Mouse (Mus musculus): ENCODE results near the gene 0610030E20Rik.

0610030E20Rik gene

DNA sequence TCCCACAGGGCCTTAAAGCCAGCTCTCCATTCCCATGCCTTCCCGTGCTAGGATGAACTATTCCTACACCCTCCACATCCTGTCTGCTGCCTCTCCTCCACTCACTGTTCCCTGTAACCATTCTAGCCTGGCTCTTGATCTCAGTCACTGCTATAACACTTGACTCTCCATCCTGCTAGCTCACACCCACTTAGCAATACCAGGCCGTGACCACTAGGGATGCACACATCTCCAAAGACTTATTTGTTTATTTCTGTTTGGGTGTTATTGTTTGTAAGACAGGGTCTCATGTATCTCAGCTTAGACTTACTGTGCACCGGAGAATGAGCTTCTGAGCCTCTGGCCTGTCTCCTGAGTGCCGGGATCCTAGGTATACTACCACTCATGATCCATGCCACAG is 22.4 kb downstream of the 0610030E20Rik start:
- CTCF ChIA-PET: no interaction called here

- CTCF ChIA-PET: no interaction called here
These were observed 23.0 kb downstream of the 0610030E20Rik start for GRCm38 (mm10) chr6:72370091-72370490.

- CTCF ChIA-PET: no interaction called here
These were observed 24.0 kb downstream of the 0610030E20Rik start for GRCm38 (mm10) chr6:72371147-72371546.

DNA sequence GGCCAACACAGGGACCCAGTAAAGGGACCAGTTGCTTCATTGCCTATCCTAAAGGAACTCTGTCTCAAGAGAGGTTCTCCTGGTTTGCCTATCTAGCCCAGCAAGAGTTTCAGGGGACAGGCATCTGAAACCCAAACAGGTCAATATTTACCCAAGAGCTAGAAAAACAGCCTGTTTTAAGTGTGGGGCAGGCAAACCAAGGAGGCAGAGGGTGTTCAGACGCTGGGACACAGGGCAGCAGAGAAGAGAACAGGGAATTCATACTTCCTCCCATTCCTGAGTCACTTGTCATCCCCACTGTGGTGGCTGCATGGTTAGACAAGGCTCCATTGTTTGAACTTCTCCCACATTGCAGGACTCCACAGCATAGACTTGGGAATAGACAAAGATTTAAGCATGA is 24.5 kb downstream of the 0610030E20Rik start:
- CTCF ChIA-PET: no interaction called here

GRCm38 (mm10) chr6:72373184-72373583 is 26.1 kb downstream of the 0610030E20Rik start:
- CTCF ChIA-PET: no interaction called here

DNA sequence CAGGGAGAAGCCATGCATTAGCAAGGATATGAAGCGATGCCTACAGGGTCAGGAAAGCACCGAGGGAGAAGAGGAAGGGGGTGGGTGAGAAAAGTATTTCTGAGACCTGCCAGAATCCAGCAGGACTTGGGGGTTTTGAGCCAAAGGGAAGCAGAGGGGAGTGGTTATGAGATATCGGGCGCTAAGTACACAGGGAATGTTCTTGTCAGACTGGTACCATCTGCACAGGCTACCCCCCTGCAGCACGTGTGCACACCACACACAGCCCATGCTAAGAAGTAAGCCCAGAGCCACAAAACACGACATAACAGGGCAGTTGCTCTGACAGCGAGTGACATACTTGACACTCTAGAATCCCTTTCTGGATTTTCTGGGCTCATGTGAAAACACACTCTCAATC is 27.1 kb downstream of the 0610030E20Rik start:
- CTCF ChIA-PET: no interaction called here

- CTCF ChIA-PET: interaction anchor here (0.6 kb wide), 3 partner anchors 10 to 742 kb away, joined by 3 to 5 read pairs (median 3); partner anchors contain the start of gene Kdm3a
These were observed 27.9 kb downstream of the 0610030E20Rik start for GRCm38 (mm10) chr6:72374820-72375563.

GRCm38 (mm10) chr6:72378510-72379234 is 31.6 kb downstream of the 0610030E20Rik start:
- CTCF ChIA-PET: interaction anchor here (1.3 kb wide), 1 partner anchor 14 kb away, joined by 3 read pairs; no protein-coding TSS in a partner anchor

DNA sequence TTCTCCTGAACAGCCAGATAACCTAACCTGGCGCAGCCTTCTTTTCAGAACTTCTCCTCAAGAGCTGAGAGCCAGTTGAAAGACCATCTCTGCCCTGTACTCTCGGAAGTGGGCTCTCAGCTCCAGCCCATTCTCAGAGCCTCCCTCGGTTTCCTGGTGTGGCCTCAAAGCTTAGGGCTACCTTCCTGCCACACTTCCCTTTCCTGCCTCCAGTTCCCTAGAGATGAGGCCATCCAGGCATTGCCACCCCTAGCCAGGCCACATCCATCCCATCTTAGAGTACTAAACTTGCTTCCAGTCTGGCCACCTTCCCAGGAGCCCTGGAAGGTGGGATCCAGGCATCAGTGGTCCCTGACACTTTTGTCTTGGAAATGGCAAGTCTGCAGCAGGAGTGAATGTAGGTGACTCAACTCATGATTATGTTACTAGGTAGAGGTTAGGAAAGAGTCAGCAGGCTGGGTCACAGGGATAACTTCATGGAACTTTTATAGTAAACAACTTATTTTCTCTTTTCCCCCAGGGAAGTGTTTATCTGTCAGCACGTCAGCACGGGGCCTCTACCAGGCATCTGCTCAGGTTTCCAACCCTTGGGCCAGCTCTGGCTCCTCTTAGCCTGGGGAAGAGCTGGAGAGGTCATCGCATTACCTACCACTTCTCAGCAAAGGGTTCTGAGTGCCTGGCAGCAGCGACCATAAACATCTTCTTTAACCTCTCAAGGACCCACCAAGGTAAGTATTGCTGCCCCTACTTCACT is 32.4 kb downstream of the 0610030E20Rik start:
- CTCF ChIA-PET: interaction anchor here (0.6 to 1.3 kb wide), 2 partner anchors 12 to 15 kb away, joined by 3 to 4 read pairs; no protein-coding TSS in a partner anchor

- CTCF ChIA-PET: interaction anchor here (0.6 to 1.6 kb wide), 5 partner anchors 9 to 23 kb away, joined by 3 to 5 read pairs (median 5); partner anchors contain the start of gene Vamp8
These were observed 33.1 kb downstream of the 0610030E20Rik start, which contains the start of gene Vamp5 for GRCm38 (mm10) chr6:72380131-72380770. Gene Vamp5 (minus strand): TSS chr6:72380468.

DNA sequence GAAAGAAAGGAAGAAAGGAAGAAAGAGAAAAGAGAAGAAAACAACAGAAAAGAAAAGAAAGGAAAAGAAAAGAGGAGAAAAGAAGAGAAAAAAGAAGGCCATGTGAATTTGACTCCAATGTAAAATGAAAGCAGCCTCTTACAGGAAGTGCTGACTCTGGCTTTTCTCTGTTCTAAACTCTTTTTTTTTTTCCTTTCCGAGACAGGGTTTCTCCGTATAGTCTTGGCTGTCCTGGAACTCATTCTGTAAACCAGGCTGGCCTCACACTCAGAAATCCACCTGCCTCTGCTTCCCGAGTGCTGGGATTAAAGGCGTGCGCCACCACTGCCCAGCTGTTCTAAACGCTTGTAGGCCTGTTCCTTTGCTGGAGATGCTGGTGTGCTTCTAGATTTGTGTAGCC is 35.4 kb downstream of the 0610030E20Rik start:
- CTCF ChIA-PET: interaction anchor here (0.7 kb wide), 1 partner anchor 276 kb away, joined by 4 read pairs; no protein-coding TSS in a partner anchor

DNA sequence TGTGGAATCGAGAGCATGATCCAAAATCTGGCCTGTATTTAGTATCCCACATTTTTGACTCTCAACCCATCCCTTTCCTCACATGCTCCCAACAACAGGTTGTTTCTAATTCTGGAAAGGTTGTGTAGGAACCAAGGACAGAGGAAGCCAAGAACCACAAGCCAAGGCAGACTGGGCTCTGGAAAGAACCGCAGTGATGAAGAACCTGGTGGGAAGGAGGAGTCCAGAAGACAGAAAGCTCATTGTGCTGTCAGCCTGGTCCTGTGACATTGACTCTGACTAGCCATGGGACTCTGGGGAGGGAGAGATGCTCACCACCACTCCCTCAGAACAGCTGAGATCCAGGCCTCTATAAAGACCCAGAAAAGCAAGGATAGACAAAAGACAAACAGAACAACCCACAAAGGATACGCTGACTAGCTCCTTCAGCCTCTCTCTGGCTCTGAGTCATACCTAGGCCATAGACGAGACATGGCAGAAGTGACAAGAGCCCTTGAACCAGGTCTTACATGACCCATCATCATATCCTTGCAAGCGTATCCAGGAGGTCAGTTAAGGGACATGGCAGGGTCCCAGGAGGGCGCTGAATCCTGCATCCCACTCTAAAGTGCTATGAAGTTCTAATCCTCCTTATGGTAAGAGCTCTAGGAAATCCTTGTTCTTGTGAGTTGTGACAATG is 36.2 kb downstream of the 0610030E20Rik start:
- CTCF ChIA-PET: interaction anchor here (0.6 kb wide), 1 partner anchor 817 kb away, joined by 3 read pairs; no protein-coding TSS in a partner anchor

- CTCF ChIA-PET: no interaction called here
These were observed 36.8 kb downstream of the 0610030E20Rik start for GRCm38 (mm10) chr6:72383952-72384351.

DNA sequence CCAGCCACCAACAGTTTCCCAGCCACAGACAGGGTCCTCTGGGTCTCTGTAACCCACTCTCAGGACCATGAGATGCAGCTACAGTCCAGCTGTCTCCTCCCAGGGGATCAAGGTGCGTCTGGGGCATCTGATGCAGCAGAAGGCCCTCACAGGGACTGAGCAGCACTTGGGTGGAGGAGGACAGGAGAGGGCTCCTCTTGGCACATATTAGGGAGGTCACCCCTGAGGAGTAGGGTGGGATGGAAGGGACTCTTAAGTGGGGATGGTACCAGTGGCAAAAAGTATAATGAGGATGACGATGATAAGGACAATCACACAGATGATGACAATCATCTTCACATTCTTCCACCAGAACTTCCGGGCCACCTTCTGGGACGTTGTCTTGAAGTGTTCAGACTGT is 38.1 kb downstream of the 0610030E20Rik start:
- CTCF ChIA-PET: no interaction called here

DNA sequence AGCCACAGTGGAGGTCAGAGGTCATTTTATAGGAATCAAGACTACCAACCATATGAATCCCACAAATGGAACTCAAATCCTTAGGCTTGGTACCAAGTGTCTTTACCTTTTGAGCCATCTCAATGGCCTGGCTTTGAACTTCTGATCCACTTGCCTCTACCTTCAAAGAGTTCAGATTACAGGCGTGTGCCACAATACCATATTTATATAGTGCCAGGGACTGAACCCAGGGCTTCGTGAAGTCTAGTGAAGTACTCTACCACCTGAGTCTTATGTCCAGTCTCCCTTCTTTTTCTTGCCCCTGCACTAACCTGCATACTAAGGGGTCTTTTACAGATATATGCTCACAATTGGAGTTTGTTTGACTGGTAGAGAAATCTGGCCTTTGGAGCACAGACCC is 39.4 kb downstream of the 0610030E20Rik start:
- CTCF ChIA-PET: no interaction called here

- CTCF ChIA-PET: no interaction called here
These were observed 40.7 kb downstream of the 0610030E20Rik start for GRCm38 (mm10) chr6:72387816-72388215.

DNA sequence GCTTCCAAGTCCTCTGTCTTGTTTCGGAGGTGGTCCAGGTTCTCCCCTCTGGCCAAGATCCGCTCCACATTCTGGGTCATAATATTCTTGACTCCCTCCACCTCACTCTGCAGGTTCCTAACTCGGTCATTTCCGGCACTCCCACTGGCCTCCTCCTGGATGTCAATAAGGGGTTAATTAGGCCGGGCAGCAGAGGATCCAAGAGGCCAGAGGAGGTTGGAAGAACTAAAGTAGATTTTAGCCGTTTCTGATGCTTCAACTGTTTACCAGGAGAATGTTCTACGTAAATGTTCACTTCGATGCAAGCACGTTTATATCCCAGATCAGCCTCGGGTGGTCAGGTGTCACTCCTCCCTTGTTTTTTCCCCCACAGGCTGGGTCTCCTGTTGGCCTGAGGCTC is 41.1 kb downstream of the 0610030E20Rik start:
- CTCF ChIA-PET: no interaction called here

DNA sequence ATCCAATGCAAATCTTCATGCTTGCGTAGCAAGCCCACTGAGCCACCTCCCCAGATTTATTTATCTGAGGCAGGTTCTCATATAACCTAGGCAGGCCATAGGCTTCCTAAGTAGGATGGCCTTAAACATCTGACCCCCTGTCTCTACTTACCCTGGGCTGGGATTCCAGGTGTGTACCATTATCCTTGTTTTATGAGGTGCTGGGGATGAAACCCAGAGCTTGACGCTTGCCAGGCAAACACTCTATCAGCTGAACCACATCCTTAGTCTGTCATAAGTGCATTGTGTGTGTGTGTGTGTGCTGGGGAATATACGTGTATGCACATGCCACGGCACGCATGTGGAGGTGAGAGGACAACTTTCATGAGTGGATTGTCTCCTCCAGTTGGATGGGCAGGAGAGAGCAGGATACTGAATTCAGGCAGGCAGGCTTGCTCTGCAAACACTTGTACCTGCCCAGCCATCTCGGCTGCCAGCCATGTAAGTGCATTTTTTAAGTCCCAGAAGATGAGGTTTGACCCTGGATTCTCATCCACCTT is 41.7 kb downstream of the 0610030E20Rik start:
- CTCF ChIA-PET: interaction anchor here (2.0 kb wide), 1 partner anchor 8 kb away, joined by 5 read pairs; the partner anchor contains the start of gene Vamp5

DNA sequence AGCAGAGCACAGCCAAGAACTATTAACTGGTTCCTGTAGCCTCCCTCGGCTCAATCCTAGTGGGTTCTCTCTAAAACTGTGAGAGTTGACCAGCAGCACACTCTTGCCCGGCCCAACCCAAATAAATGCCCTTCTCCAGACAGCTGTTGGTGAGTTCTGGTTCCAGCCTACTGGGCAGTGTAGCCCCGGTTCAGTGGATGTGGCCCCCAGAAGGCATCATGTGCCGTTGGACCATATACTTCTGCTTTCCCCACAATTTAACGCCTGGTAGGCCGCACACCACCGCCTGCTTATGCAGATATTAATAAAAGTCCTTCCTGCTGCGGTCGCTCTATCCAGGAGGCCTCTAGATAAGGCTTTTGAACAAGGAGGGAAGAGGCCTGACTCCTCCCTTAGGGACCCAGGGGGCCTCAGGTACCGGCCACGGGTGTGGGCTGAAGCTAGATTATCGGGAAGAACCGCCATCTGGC is 42.4 kb downstream of the 0610030E20Rik start:
- CTCF ChIA-PET: interaction anchor here (0.5 to 2.0 kb wide), 3 partner anchors 9 to 757 kb away, joined by 3 to 7 read pairs (median 5); partner anchors contain the start of genes Kdm3a and Vamp5

Measured in spleen, embryonic (tissue).